Mouse (Mus musculus) heart, embryonic 16.5 days (tissue): ENCODE measurements around the gene Hsp90ab1. TPM values are rescaled to one million over a fixed set of nuclear protein-coding genes. Genes with fewer than 3 reads are reported as not detected.
A peak's percentile ranks its signal among the peaks of the same experiment; 100 is the strongest.

Experiments used
- ATAC-seq: fragments of 200-750 bp; cut with Nextera tagmentation; replicated peaks from 2 replicates; pipeline ENCODE4 v1.8.0; 2017; ENCODE audit warnings: moderate number of reproducible peaks; ENCODE audit not compliant: insufficient read depth, low FRiP score; ENCODE audit errors: extremely low read depth
- H3K27ac ChIP-seq: fragments of 300-500 bp; sonication (generic); 2 replicates; pipeline ENCODE4 v1.5.1; 2014; ENCODE audit warnings: mild to moderate bottlenecking, low read length, control low read depth, moderate library complexity
- H3K27me3 ChIP-seq: fragments of 300-500 bp; sonication (generic); 2 replicates; pipeline ENCODE4 v1.6.1; 2014; ENCODE audit warnings: low read length, mixed read lengths; ENCODE audit not compliant: control insufficient read depth, insufficient read depth
- H3K36me3 ChIP-seq: fragments of 300-500 bp; sonication (generic); 2 replicates; pipeline ENCODE4 v1.6.1; 2014; ENCODE audit not compliant: control insufficient read depth, insufficient read depth
- H3K4me1 ChIP-seq: fragments of 300-500 bp; sonication (generic); 2 replicates; pipeline ENCODE4 v1.6.1; 2014; ENCODE audit warnings: low read length, mixed read lengths; ENCODE audit not compliant: control insufficient read depth, insufficient read depth
- H3K4me2 ChIP-seq: fragments of 300-500 bp; sonication (generic); 2 replicates; pipeline ENCODE4 v1.6.1; 2014; ENCODE audit warnings: low read depth, mild to moderate bottlenecking, control low read depth, low read length
- H3K4me3 ChIP-seq: fragments of 300-500 bp; sonication (generic); 2 replicates; pipeline ENCODE4 v1.5.1; 2014; ENCODE audit warnings: mild to moderate bottlenecking, control low read depth, low read length
- H3K9ac ChIP-seq: fragments of 300-500 bp; sonication (generic); 2 replicates; pipeline ENCODE4 v1.6.1; 2014; ENCODE audit warnings: low read length, control low read depth
- H3K9me3 ChIP-seq: fragments of 300-500 bp; sonication (generic); replicated peaks from 2 replicates; pipeline ENCODE4 v1.6.1; 2016; ENCODE audit warnings: low read length; ENCODE audit not compliant: control insufficient read depth
- WGBS: fragments of 180-500 bp; shearing (Covaris S2); extraction: QIAGEN DNeasy Blood & Tissue Kit; methylation state at CpG from one replicate; pipeline ENCODE4 v1.1.7; 2014; 5-methylcytosine and 5-hydroxymethylcytosine counted together
- polyA plus RNA-seq: library from polyadenylated mRNA; unstranded; fragments of >200 nt; fragmentation: Nextera tagmentation; extraction: Ambion mirVana; gene quantifications from 2 replicates; pipeline ENCODE4 v1.2.1, GENCODE M21; 2015

The Hsp90ab1 gene
- polyA plus RNA-seq, 1 experiment from 2014 or later = 1,191 TPM

- no peaks in the 10 kb centered on the region; the same call in 1 of the 2 replicates for H3K27me3 ChIP-seq
- no peak for ATAC-seq
- peak overlapping the region; percentile 72 for H3K9ac ChIP-seq
- no peaks in the 10 kb centered on the region for H3K9me3 ChIP-seq
- H3K4me3 ChIP-seq = peak overlapping the region; percentile 42
- 47% methylated on average over 3 of the region's 3 CpGs for WGBS
- peaks cover 40% of the 10 kb centered on the region for H3K4me1 ChIP-seq
- peak overlapping the region; percentile 81 for H3K4me2 ChIP-seq
- H3K36me3 ChIP-seq = no peaks in the 10 kb centered on the region
- no peak overlapping the region for H3K27ac ChIP-seq
These were observed 25.8 kb upstream of the Hsp90ab1 start for GRCm38 (mm10) chr17:45598891-45599290.

- H3K4me1 ChIP-seq = peaks cover 45% of the 10 kb centered on the region
- 96% methylated on average over 2 of the region's 2 CpGs for WGBS
- no peaks in the 10 kb centered on the region for H3K9me3 ChIP-seq
- H3K36me3 ChIP-seq = no peaks in the 10 kb centered on the region
- no peak overlapping the region for H3K9ac ChIP-seq
- H3K4me3 ChIP-seq = no peak overlapping the region
- no peak overlapping the region for H3K27ac ChIP-seq
- no peak for ATAC-seq
- H3K27me3 ChIP-seq = no peaks in the 10 kb centered on the region; the same call in 1 of the 2 replicates
- no peak overlapping the region for H3K4me2 ChIP-seq
These were observed 25.3 kb upstream of the Hsp90ab1 start for GRCm38 (mm10) chr17:45598376-45598775.

- ATAC-seq = no peak
- H3K9ac ChIP-seq = no peak overlapping the region
- H3K27me3 ChIP-seq = no peaks in the 10 kb centered on the region; the same call in 1 of the 2 replicates
- H3K36me3 ChIP-seq = no peaks in the 10 kb centered on the region
- no peak overlapping the region for H3K4me2 ChIP-seq
- WGBS = 51% methylated on average over 3 of the region's 3 CpGs
- H3K27ac ChIP-seq = no peak overlapping the region
- no peaks in the 10 kb centered on the region for H3K9me3 ChIP-seq
- H3K4me1 ChIP-seq = peaks cover 51% of the 10 kb centered on the region
- H3K4me3 ChIP-seq = no peak overlapping the region
These were observed 24.7 kb upstream of the Hsp90ab1 start for GRCm38 (mm10) chr17:45597787-45598186.

- H3K36me3 ChIP-seq = no peaks in the 10 kb centered on the region
- no peak overlapping the region for H3K4me3 ChIP-seq
- 35% methylated on average over 11 of the region's 11 CpGs for WGBS
- H3K4me1 ChIP-seq = peaks cover 60% of the 10 kb centered on the region
- no peak overlapping the region for H3K4me2 ChIP-seq
- no peaks in the 10 kb centered on the region for H3K9me3 ChIP-seq
- peak; percentile 24; the same call in 1 of the 2 replicates for ATAC-seq
- H3K9ac ChIP-seq = peak overlapping the region; percentile 26; the same call in 1 of the 2 replicates
- no peaks in the 10 kb centered on the region; the same call in 1 of the 2 replicates for H3K27me3 ChIP-seq
- peak overlapping the region; percentile 80 for H3K27ac ChIP-seq
These were observed 23.7 kb upstream of the Hsp90ab1 start for GRCm38 (mm10) chr17:45596631-45597396.

GRCm38 (mm10) chr17:45595736-45596390, 22.8 kb upstream of the Hsp90ab1 start:
- no peaks in the 10 kb centered on the region for H3K9me3 ChIP-seq
- H3K27ac ChIP-seq = peak overlapping the region; percentile 80
- H3K4me1 ChIP-seq = peaks cover 65% of the 10 kb centered on the region
- H3K4me3 ChIP-seq = peak overlapping the region; percentile 80
- WGBS = 18% methylated on average over 22 of the region's 23 CpGs
- ATAC-seq = peak; percentile 2; the same call in 1 of the 2 replicates
- 0 out of 2 replicates have a peak, but pooled peaks cover 2% of the 10 kb centered on the region for H3K36me3 ChIP-seq
- peak overlapping the region; percentile 92 for H3K9ac ChIP-seq
- H3K4me2 ChIP-seq = peak overlapping the region; percentile 100
- H3K27me3 ChIP-seq = no peaks in the 10 kb centered on the region

- under 1% methylated on average over 58 of the region's 58 CpGs for WGBS
- Histone ChIP-seq H3K9me3 (no peaks in the 10 kb centered on the region), H3K9ac (peak overlapping the region; percentile 92), H3K36me3 (0 out of 2 replicates have a peak, but pooled peaks cover 2% of the 10 kb centered on the region), H3K4me2 (peak overlapping the region; percentile 100), H3K4me3 (peak overlapping the region; percentile 80), H3K27ac (peak overlapping the region; percentile 80), H3K4me1 (peaks cover 65% of the 10 kb centered on the region), H3K27me3 (no peaks in the 10 kb centered on the region)
- peak; percentile 74 for ATAC-seq
These were observed 22.0 kb upstream of the Hsp90ab1 start for GRCm38 (mm10) chr17:45594881-45595735.

- ATAC-seq = no peak
- no peaks in the 10 kb centered on the region for H3K9me3 ChIP-seq
- no peak overlapping the region for H3K27ac ChIP-seq
- peak overlapping the region; percentile 100 for H3K4me2 ChIP-seq
- peak overlapping the region; percentile 80 for H3K4me3 ChIP-seq
- peaks cover 60% of the 10 kb centered on the region for H3K4me1 ChIP-seq
- WGBS = 48% methylated on average over 8 of the region's 8 CpGs
- peaks cover 8% of the 10 kb centered on the region for H3K36me3 ChIP-seq
- H3K9ac ChIP-seq = peak overlapping the region; percentile 92
- H3K27me3 ChIP-seq = no peaks in the 10 kb centered on the region
These were observed 21.1 kb upstream of the Hsp90ab1 start for GRCm38 (mm10) chr17:45594195-45594594.

- Histone ChIP-seq H3K4me1 (peaks cover 56% of the 10 kb centered on the region), H3K27ac (peak overlapping the region; percentile 86; the same call in 1 of the 2 replicates), H3K9me3 (no peaks in the 10 kb centered on the region), H3K4me2 (peak overlapping the region; percentile 100), H3K27me3 (no peaks in the 10 kb centered on the region), H3K36me3 (peaks cover 14% of the 10 kb centered on the region), H3K4me3 (peak overlapping the region; percentile 80), H3K9ac (peak overlapping the region; percentile 30)
- no peak for ATAC-seq
- WGBS = 40% methylated on average over 8 of the region's 8 CpGs
These were observed 20.4 kb upstream of the Hsp90ab1 start for GRCm38 (mm10) chr17:45593479-45593878.
